Mouse (Mus musculus) kidney, embryonic 16.5 days (tissue): Measurements from ENCODE around the gene Fam161a. TPM values are rescaled to one million over a fixed set of nuclear protein-coding genes. Genes with fewer than 3 reads are reported as not detected.

Source experiments
- ATAC-seq: fragments of 200-750 bp; cut with Nextera tagmentation; 2 replicates; pipeline ENCODE4 v1.8.0; 2017; ENCODE audit warnings: moderate TSS enrichment; ENCODE audit not compliant: low FRiP score, low TSS enrichment
- H3K27ac ChIP-seq: fragments of 300-500 bp; sonication (generic); 2 replicates; pipeline ENCODE4 v1.5.1; 2014; ENCODE audit warnings: low read length
- H3K27me3 ChIP-seq: fragments of 300-500 bp; sonication (generic); 2 replicates; pipeline ENCODE4 v1.6.1; 2014; ENCODE audit warnings: low read length, control low read depth, mixed read lengths; ENCODE audit not compliant: insufficient read depth
- H3K36me3 ChIP-seq: fragments of 300-500 bp; sonication (generic); 2 replicates; pipeline ENCODE4 v1.6.1; 2014; ENCODE audit warnings: low read length, control low read depth, mixed read lengths; ENCODE audit not compliant: insufficient read depth
- H3K4me1 ChIP-seq: fragments of 300-500 bp; sonication (generic); 2 replicates; pipeline ENCODE4 v1.6.1; 2014; ENCODE audit warnings: low read length, control low read depth, mixed read lengths; ENCODE audit not compliant: insufficient read depth
- H3K4me2 ChIP-seq: fragments of 300-500 bp; sonication (generic); replicated peaks from 2 replicates; pipeline ENCODE4 v1.6.1; 2014; ENCODE audit warnings: low read depth, low read length
- H3K4me3 ChIP-seq: fragments of 300-500 bp; sonication (generic); 2 replicates; pipeline ENCODE4 v1.5.1; 2014; ENCODE audit warnings: mild to moderate bottlenecking, low read length
- H3K9ac ChIP-seq: fragments of 300-500 bp; sonication (generic); replicated peaks from 2 replicates; pipeline ENCODE4 v1.6.1; 2014; ENCODE audit warnings: low read length
- H3K9me3 ChIP-seq: fragments of 300-500 bp; sonication (generic); 2 replicates; pipeline ENCODE4 v1.6.1; 2016; ENCODE audit warnings: low read length, control low read depth
- WGBS: fragments of 180-500 bp; shearing (Covaris S2); extraction: QIAGEN DNeasy Blood & Tissue Kit; methylation state at CpG from one replicate; pipeline ENCODE4 v1.1.7; 2014; 5-methylcytosine and 5-hydroxymethylcytosine counted together
- polyA plus RNA-seq: library from polyadenylated mRNA; unstranded; fragments of >200 nt; fragmentation: Nextera tagmentation; extraction: Ambion mirVana; gene quantifications from 2 replicates; pipeline ENCODE4 v1.2.1, GENCODE M21; 2015

Fam161a gene
- polyA plus RNA-seq, 1 experiment from 2014 or later = 3.4 TPM

- 46% methylated on average over 14 of the region's 14 CpGs for WGBS
- peak overlapping the region; percentile 65 for H3K9ac ChIP-seq
- no peaks in the 10 kb centered on the region for H3K27me3 ChIP-seq
- peaks cover 42% of the 10 kb centered on the region for H3K9me3 ChIP-seq
- peak overlapping the region; percentile 65 for H3K4me3 ChIP-seq
- H3K4me1 ChIP-seq = peaks cover 18% of the 10 kb centered on the region
- H3K27ac ChIP-seq = peak overlapping the region; percentile 78; the same call in 1 of the 2 replicates
- H3K4me2 ChIP-seq = peak overlapping the region; percentile 55
- peaks cover 52% of the 10 kb centered on the region for H3K36me3 ChIP-seq
- ATAC-seq = no peak
Measured at GRCm38 (mm10) chr11:22973599-22973998, 33.7 kb upstream of the Fam161a start.

- H3K27ac ChIP-seq = no peak overlapping the region
- H3K27me3 ChIP-seq = no peaks in the 10 kb centered on the region
- 88% methylated on average over 3 of the region's 3 CpGs for WGBS
- no peak overlapping the region for H3K9ac ChIP-seq
- peaks cover 28% of the 10 kb centered on the region for H3K36me3 ChIP-seq
- ATAC-seq = no peak
- no peak overlapping the region for H3K4me3 ChIP-seq
- H3K4me1 ChIP-seq = peaks cover 31% of the 10 kb centered on the region
- H3K4me2 ChIP-seq = no peak overlapping the region
- H3K9me3 ChIP-seq = peaks cover 11% of the 10 kb centered on the region
Measured at GRCm38 (mm10) chr11:22978215-22978614, 29.1 kb upstream of the Fam161a start.

GRCm38 (mm10) chr11:22978711-22979110, 28.6 kb upstream of the Fam161a start:
- no peak for ATAC-seq
- H3K9me3 ChIP-seq = peaks cover 6% of the 10 kb centered on the region

GRCm38 (mm10) chr11:22979221-22979620, 28.1 kb upstream of the Fam161a start:
- peaks cover 18% of the 10 kb centered on the region for H3K36me3 ChIP-seq
- 84% methylated on average over 1 of the region's 1 CpGs for WGBS
- no peak overlapping the region for H3K4me2 ChIP-seq
- H3K4me1 ChIP-seq = peaks cover 28% of the 10 kb centered on the region
- no peak overlapping the region for H3K4me3 ChIP-seq
- no peak overlapping the region for H3K9ac ChIP-seq
- ATAC-seq = no peak
- no peaks in the 10 kb centered on the region for H3K27me3 ChIP-seq
- no peak overlapping the region for H3K27ac ChIP-seq
- H3K9me3 ChIP-seq = peaks cover 1% of the 10 kb centered on the region; the same call in 1 of the 2 replicates

More at GRCm38 (mm10) chr11:22978711-22979110, 28.6 kb upstream of the Fam161a start:
- H3K4me3 ChIP-seq = no peak overlapping the region
- no peak overlapping the region for H3K4me2 ChIP-seq
- peaks cover 23% of the 10 kb centered on the region for H3K36me3 ChIP-seq
- H3K27me3 ChIP-seq = no peaks in the 10 kb centered on the region
- H3K9ac ChIP-seq = no peak overlapping the region
- peaks cover 31% of the 10 kb centered on the region for H3K4me1 ChIP-seq
- 37% methylated on average over 1 of the region's 1 CpGs for WGBS
- no peak overlapping the region for H3K27ac ChIP-seq

- 40% methylated on average over 4 of the region's 4 CpGs for WGBS
- Histone ChIP-seq H3K9ac (peak overlapping the region; percentile 89), H3K9me3 (no peaks in the 10 kb centered on the region), H3K4me3 (peak overlapping the region; percentile 61), H3K4me2 (peak overlapping the region; percentile 86), H3K36me3 (peaks cover 16% of the 10 kb centered on the region), H3K27me3 (no peaks in the 10 kb centered on the region), H3K27ac (no peak overlapping the region), H3K4me1 (peaks cover 19% of the 10 kb centered on the region)
- ATAC-seq = 0 out of 2 replicates have a peak, but pooled peaks have one; percentile 25
Measured at GRCm38 (mm10) chr11:22981041-22981440, 26.3 kb upstream of the Fam161a start.

- Histone ChIP-seq H3K4me3 (peak overlapping the region; percentile 61), H3K27ac (peak overlapping the region; percentile 98), H3K9ac (peak overlapping the region; percentile 89), H3K36me3 (peaks cover 11% of the 10 kb centered on the region), H3K27me3 (no peaks in the 10 kb centered on the region), H3K4me1 (peaks cover 14% of the 10 kb centered on the region), H3K9me3 (no peaks in the 10 kb centered on the region), H3K4me2 (peak overlapping the region; percentile 86)
- ATAC-seq = peak; percentile 52; the same call in 1 of the 2 replicates
- whole genome bisulfite sequencing = 3% methylated on average over 12 of the region's 12 CpGs
Measured at GRCm38 (mm10) chr11:22981543-22981950, 25.8 kb upstream of the Fam161a start.

GRCm38 (mm10) chr11:22981984-22982757, 25.2 kb upstream of the Fam161a start, which contains the start of the genes Gm28048 and Commd1:
TSS of gene Gm28048 (minus strand) at chr11:22982090.
TSS of gene Commd1 (minus strand) at chr11:22982382.
- 3% methylated on average over 42 of the region's 42 CpGs for WGBS
- peak within 1 kb of the TSS; percentile 98 for H3K27ac ChIP-seq
- H3K9ac ChIP-seq = peak within 1 kb of the TSS; percentile 89
- H3K9me3 ChIP-seq = no peaks in the 10 kb centered on the region
- no peaks in the 10 kb centered on the region for H3K27me3 ChIP-seq
- peaks cover 13% of the 10 kb centered on the region for H3K4me1 ChIP-seq
- ATAC-seq = peak; percentile 96
- H3K36me3 ChIP-seq = peaks cover 7% of the 10 kb centered on the region; the same call in 1 of the 2 replicates
- peak within 1 kb of the TSS; percentile 86 for H3K4me2 ChIP-seq
- H3K4me3 ChIP-seq = peak within 1 kb of the TSS; percentile 61

- WGBS = 76% methylated on average over 6 of the region's 6 CpGs
- H3K4me2 ChIP-seq = no peak overlapping the region; the same call in 1 of the 2 replicates
- H3K4me1 ChIP-seq = peaks cover 13% of the 10 kb centered on the region
- no peaks in the 10 kb centered on the region for H3K9me3 ChIP-seq
- H3K4me3 ChIP-seq = no peak overlapping the region
- H3K27me3 ChIP-seq = no peaks in the 10 kb centered on the region
- no peak overlapping the region for H3K9ac ChIP-seq
- H3K36me3 ChIP-seq = peaks cover 5% of the 10 kb centered on the region; the same call in 1 of the 2 replicates
- H3K27ac ChIP-seq = no peak overlapping the region
- ATAC-seq = no peak
Measured at GRCm38 (mm10) chr11:22982846-22983245, 24.5 kb upstream of the Fam161a start.

GRCm38 (mm10) chr11:22985510-22985909, 21.8 kb upstream of the Fam161a start:
- no peaks in the 10 kb centered on the region for H3K27me3 ChIP-seq
- no peak overlapping the region for H3K4me3 ChIP-seq
- no peak overlapping the region for H3K9ac ChIP-seq
- 85% methylated on average over 3 of the region's 3 CpGs for WGBS
- peaks cover 10% of the 10 kb centered on the region for H3K4me1 ChIP-seq
- no peaks in the 10 kb centered on the region for H3K36me3 ChIP-seq
- H3K4me2 ChIP-seq = no peak overlapping the region
- ATAC-seq = no peak
- H3K9me3 ChIP-seq = no peaks in the 10 kb centered on the region
- no peak overlapping the region for H3K27ac ChIP-seq

GRCm38 (mm10) chr11:22987357-22987756, 20.0 kb upstream of the Fam161a start:
- WGBS = 38% methylated on average over 2 of the region's 2 CpGs
- no peaks in the 10 kb centered on the region for H3K36me3 ChIP-seq
- H3K9me3 ChIP-seq = no peaks in the 10 kb centered on the region
- H3K4me2 ChIP-seq = no peak overlapping the region
- H3K4me3 ChIP-seq = no peak overlapping the region
- H3K27me3 ChIP-seq = no peaks in the 10 kb centered on the region
- peaks cover 10% of the 10 kb centered on the region for H3K4me1 ChIP-seq
- H3K9ac ChIP-seq = no peak overlapping the region
- ATAC-seq = no peak
- H3K27ac ChIP-seq = no peak overlapping the region
